Mouse (Mus musculus): ENCODE data around the gene Slc25a3. TPM values are rescaled to one million over a fixed set of nuclear protein-coding genes. Genes with fewer than 3 reads are reported as not detected.

Slc25a3 gene
- polyA plus RNA-seq, 1 experiment from 2014 or later = 193 TPM

DNA sequence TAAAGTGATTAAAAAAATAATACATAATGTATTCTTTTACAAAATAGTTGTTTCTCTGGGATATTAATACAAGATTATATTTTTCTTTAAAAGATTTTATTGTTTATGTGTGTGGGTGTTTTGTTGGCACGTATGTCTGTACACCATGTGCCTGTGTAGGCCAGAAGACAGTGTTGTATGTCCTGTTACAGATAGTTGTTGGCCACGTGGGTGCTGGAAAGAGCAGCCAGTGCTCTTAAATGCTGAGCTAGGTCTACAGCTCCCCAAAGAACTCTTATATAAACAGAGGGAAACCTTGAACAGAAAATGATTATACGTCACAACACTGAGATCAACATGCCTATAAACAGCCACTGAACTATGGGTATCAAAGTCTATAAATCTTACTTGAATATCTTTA, 40.6 kb upstream of the Slc25a3 start:
- no peak for ATAC-seq (ENCODE audit: insufficient read depth)
- Histone ChIP-seq H3K9me3 (replicated peaks) (no peaks in the 10 kb centered on the region), H3K4me3 (replicated peaks) (no peak overlapping the region), H3K27ac (replicated peaks) (no peak overlapping the region), H3K9ac (no peak overlapping the region), H3K4me1 (replicated peaks) (peaks cover 55% of the 10 kb centered on the region), H3K4me2 (no peak overlapping the region), H3K36me3 (replicated peaks) (peaks cover 90% of the 10 kb centered on the region), H3K27me3 (no peaks in the 10 kb centered on the region)
- 81% methylated on average over 3 of the region's 3 CpGs for WGBS (ENCODE audit: insufficient replicate concordance)

DNA sequence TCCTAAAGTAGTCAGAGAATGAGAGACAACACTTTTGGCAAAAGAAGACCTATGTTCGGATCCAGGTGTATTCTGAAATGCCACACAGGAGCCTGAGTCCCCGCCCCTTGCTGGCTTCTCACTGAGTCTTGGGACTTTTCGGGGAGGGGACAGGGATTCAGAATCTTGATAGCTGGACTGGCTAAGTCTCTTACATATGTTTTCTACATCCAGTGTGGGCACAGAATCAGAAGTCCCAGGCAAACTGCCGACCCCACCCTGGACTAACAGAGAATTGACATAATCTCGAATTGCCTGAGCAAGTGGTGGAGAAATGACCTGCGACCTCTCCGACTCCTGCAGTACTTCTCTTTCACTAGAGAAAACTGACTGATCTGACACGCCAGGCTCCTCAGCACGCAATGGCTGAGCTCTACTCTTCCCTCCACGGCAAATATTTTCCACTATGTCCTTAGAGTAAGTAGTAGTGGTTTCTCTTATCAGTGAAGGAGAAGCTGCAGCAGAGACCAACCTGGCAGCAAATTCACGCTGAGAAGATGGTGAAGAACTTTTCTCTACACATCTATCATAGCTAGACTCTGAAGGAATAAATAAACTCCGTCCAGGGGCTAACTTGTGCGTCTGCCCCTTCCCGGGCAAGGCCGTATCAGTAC, 38.8 kb upstream of the Slc25a3 start:
- Histone ChIP-seq H3K4me3 (replicated peaks) (no peak overlapping the region), H3K27me3 (no peaks in the 10 kb centered on the region), H3K27ac (replicated peaks) (no peak overlapping the region), H3K9ac (no peak overlapping the region), H3K9me3 (replicated peaks) (no peaks in the 10 kb centered on the region), H3K36me3 (replicated peaks) (peaks cover 96% of the 10 kb centered on the region), H3K4me1 (replicated peaks) (peaks cover 37% of the 10 kb centered on the region), H3K4me2 (no peak overlapping the region)
- ATAC-seq (ENCODE audit: insufficient read depth) = no peak
- 77% methylated on average over 15 of the region's 15 CpGs for WGBS (ENCODE audit: insufficient replicate concordance)

DNA sequence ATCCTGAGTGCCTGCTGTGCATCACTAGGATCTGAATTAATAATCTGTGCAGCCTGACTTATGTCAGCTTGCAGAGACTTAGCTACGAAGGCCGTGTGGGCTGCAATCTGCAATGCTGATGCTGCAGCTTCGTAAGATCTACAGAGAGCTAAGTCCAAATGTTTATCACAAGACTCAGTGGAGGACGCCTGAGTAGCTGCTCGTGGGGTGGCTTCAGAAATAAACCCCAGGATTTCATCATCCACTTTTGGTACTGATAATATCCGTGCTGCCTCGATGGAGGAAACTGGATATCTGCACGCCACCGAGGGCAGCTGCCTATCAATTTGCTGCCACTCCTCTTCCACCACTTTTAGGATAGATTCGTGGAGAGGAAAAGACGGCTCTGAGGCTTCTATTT, 38.2 kb upstream of the Slc25a3 start:
- no peaks in the 10 kb centered on the region for H3K27me3 ChIP-seq
- H3K4me3 ChIP-seq (replicated peaks) = no peak overlapping the region
- H3K36me3 ChIP-seq (replicated peaks) = peaks cover 96% of the 10 kb centered on the region
- no peaks in the 10 kb centered on the region for H3K9me3 ChIP-seq (replicated peaks)
- no peak overlapping the region for H3K27ac ChIP-seq (replicated peaks)
- no peak overlapping the region for H3K4me2 ChIP-seq
- no peak overlapping the region for H3K9ac ChIP-seq
- 38% methylated on average over 11 of the region's 11 CpGs for WGBS (ENCODE audit: insufficient replicate concordance)
- ATAC-seq (ENCODE audit: insufficient read depth) = peak; percentile 47; the same call in 1 of the 2 replicates
- H3K4me1 ChIP-seq (replicated peaks) = peaks cover 31% of the 10 kb centered on the region

DNA sequence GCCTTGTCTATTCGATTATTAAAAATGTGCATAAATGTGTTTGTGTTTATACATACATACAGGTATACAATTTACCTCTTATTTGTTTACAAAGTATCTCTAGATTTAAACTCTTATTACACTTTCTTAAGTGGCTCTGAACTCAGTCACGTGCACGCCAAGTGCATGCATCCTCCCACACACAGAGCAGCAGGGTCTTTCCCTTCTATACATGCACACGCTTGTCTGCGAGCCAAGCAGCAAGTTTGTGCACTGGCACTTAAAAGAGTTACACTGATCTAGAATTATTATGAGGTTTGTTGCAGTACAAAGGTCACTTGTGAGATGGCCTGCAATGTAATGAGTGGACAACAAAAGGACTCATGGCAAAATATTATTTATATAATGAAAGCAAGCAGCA, 37.1 kb upstream of the Slc25a3 start:
- Histone ChIP-seq H3K36me3 (replicated peaks) (peaks cover 96% of the 10 kb centered on the region), H3K27me3 (no peaks in the 10 kb centered on the region), H3K27ac (replicated peaks) (no peak overlapping the region), H3K4me2 (no peak overlapping the region), H3K9ac (no peak overlapping the region), H3K9me3 (replicated peaks) (no peaks in the 10 kb centered on the region), H3K4me3 (replicated peaks) (no peak overlapping the region), H3K4me1 (replicated peaks) (peaks cover 20% of the 10 kb centered on the region)
- no peak for ATAC-seq (ENCODE audit: insufficient read depth)
- WGBS (ENCODE audit: insufficient replicate concordance) = 93% methylated on average over 5 of the region's 5 CpGs

DNA sequence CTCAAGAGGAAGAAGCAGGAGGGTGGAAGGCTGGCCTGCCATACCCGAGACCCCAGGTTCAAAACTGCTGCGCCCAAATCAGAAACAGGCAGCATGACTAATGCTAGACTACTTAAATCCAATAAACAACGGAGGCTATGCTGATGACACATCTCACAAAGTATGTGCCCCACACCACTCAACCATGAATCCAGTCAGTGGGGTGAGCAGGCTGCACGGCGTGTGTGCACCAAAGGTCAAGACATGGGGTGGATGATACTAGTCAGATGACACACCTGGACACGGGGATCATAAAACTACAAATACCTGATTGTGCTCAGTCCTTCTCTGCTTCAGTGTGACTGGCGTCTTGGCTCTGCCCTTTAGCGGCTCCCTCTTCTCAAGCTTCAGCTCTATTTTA, 34.6 kb upstream of the Slc25a3 start:
- H3K27me3 ChIP-seq = no peaks in the 10 kb centered on the region
- H3K27ac ChIP-seq (replicated peaks) = no peak overlapping the region
- no peaks in the 10 kb centered on the region for H3K9me3 ChIP-seq (replicated peaks)
- ATAC-seq (ENCODE audit: insufficient read depth) = no peak
- peaks cover 17% of the 10 kb centered on the region for H3K4me1 ChIP-seq (replicated peaks)
- no peak overlapping the region for H3K9ac ChIP-seq
- H3K4me3 ChIP-seq (replicated peaks) = no peak overlapping the region
- peaks cover 100% of the 10 kb centered on the region for H3K36me3 ChIP-seq (replicated peaks)
- WGBS (ENCODE audit: insufficient replicate concordance) = 89% methylated on average over 8 of the region's 8 CpGs
- no peak overlapping the region for H3K4me2 ChIP-seq

DNA sequence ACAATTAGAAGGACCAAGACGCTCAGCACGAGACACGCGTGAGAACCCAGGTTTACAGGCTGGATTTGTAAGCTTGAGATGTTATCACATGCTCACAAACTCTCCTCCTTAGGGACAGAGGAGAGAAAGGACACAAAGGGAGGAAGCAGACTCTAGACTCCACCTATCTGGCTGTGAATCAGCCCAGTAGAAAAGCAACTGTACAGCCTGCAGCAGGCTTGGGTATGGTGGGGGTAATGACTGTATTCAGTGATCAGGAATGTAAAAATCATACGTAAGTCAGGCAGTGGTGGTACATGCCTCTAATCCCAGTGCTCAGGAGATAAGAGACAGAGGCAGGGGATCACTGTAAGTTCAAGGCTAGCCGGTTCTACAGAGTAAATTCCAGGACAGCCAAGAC, 32.5 kb upstream of the Slc25a3 start:
- no peak for ATAC-seq (ENCODE audit: insufficient read depth)
- Histone ChIP-seq H3K4me2 (no peak overlapping the region), H3K27ac (replicated peaks) (no peak overlapping the region), H3K4me3 (replicated peaks) (no peak overlapping the region), H3K27me3 (no peaks in the 10 kb centered on the region), H3K4me1 (replicated peaks) (no peaks in the 10 kb centered on the region; the same call in 1 of the 2 replicates), H3K36me3 (replicated peaks) (peaks cover 98% of the 10 kb centered on the region), H3K9me3 (replicated peaks) (no peaks in the 10 kb centered on the region), H3K9ac (no peak overlapping the region)
- 88% methylated on average over 6 of the region's 6 CpGs for WGBS (ENCODE audit: insufficient replicate concordance)

DNA sequence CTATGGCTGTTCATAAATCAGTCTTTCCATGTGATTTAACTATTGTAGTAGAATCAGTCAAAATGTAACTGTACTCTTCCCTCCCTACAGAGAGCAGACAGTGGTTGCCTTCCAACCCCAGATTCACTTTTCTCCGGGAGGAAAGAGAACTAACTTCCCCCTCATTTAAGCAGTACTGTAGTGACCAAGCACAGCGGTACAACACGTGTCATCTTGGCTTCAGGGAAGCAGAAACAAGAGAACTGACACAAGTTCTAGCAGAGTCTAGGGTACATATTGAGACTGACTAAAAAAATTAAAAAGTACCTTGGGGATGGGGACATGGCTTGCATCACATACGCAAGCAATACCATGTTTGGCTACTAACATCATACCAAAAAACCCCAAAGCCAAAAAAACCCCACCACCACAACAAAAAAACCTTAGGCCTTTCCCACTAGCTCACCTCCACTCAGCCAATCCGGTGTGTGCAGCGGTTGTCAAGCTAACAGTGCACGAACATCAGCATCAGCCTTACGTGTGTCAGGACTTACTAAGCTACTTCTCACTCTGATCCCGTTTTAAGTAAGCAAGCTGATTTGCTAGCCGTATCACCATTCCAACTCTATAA, 30.1 kb upstream of the Slc25a3 start:
- H3K36me3 ChIP-seq (replicated peaks) = peaks cover 98% of the 10 kb centered on the region
- no peak overlapping the region for H3K9ac ChIP-seq
- 88% methylated on average over 10 of the region's 10 CpGs for WGBS (ENCODE audit: insufficient replicate concordance)
- H3K4me1 ChIP-seq (replicated peaks) = no peaks in the 10 kb centered on the region
- H3K27me3 ChIP-seq = no peaks in the 10 kb centered on the region
- no peak overlapping the region for H3K4me2 ChIP-seq
- H3K9me3 ChIP-seq (replicated peaks) = no peaks in the 10 kb centered on the region
- no peak for ATAC-seq (ENCODE audit: insufficient read depth)
- H3K27ac ChIP-seq (replicated peaks) = no peak overlapping the region
- H3K4me3 ChIP-seq (replicated peaks) = no peak overlapping the region

DNA sequence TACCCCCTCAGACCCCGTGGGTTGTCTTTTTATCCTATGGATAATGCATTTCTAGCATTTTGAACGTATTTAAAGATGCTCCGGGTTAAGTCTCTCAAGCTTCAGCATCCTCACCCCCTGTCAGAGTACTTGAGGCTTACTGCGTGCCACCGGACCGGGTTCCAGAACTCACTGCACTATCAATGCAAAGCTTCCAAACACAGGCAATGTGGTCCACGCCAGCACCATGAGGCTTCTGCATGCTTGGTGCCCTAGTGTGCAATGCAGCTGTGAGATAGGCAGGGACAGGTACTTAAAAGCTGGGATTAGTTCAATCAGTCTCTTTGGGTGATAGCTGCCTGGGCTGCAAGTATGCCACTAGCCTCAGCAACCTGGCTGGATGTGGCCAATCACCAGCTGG, 21.6 kb upstream of the Slc25a3 start:
- 94% methylated on average over 7 of the region's 7 CpGs for WGBS (ENCODE audit: insufficient replicate concordance)
- no peak for ATAC-seq (ENCODE audit: insufficient read depth)

DNA sequence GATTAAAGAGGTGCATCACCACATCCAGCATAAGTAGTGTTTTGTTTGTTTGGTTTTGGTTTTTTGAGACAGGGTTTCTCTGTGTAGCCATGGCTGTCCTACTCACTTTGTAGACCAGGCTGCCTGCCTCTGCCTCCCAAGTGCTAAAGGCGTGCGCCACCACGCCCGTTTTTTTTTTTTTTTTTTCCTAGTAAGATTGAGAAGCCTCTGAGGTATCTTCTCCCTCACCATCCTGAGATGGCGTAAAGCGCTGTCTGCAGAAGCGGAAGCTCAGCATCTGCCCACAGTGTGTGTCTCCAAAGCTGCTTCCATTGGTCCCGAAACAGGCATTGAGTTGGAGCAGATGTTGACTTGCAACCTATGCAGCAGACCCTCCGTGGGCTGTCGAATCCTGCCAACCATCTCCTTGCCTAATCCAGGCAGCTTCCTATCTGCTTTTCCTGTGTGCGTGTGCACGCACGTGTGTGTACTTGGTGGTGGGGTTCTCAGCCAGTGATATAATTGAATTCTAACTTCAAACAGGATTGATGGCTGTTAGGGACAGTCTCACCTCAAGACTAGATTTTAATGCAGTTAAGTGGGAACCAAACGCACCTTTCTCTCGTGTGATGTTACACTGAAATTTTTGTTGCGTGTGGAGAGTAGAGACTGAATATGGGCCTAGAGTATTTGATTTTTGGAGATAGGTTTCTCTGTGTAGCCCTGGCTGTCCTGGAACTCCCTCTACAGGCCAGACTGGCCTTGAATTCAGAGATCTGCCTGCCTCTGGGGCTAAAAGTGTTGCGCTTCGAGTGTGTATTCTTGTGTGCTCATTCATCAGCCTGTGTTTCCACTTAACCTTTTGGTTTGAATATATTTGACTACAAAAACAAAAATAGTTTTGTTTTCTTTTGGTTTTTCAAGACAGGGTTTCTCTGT, 19.7 kb upstream of the Slc25a3 start:
- Histone ChIP-seq H3K36me3 (replicated peaks) (peaks cover 38% of the 10 kb centered on the region), H3K9me3 (replicated peaks) (no peaks in the 10 kb centered on the region), H3K4me1 (replicated peaks) (peaks cover 13% of the 10 kb centered on the region), H3K4me3 (replicated peaks) (no peak overlapping the region), H3K27me3 (no peaks in the 10 kb centered on the region), H3K27ac (replicated peaks) (no peak overlapping the region), H3K4me2 (no peak overlapping the region), H3K9ac (no peak overlapping the region)
- WGBS (ENCODE audit: insufficient replicate concordance) = 50% methylated on average over 18 of the region's 18 CpGs
- ATAC-seq (ENCODE audit: insufficient read depth) = no peak

More for the DNA sequence above, 21.6 kb upstream of the Slc25a3 start:
- Histone ChIP-seq H3K27ac (replicated peaks) (no peak overlapping the region), H3K27me3 (no peaks in the 10 kb centered on the region), H3K4me3 (replicated peaks) (no peak overlapping the region), H3K4me1 (replicated peaks) (peaks cover 3% of the 10 kb centered on the region; the same call in 1 of the 2 replicates), H3K9ac (no peak overlapping the region), H3K9me3 (replicated peaks) (no peaks in the 10 kb centered on the region), H3K36me3 (replicated peaks) (peaks cover 57% of the 10 kb centered on the region), H3K4me2 (no peak overlapping the region)

DNA sequence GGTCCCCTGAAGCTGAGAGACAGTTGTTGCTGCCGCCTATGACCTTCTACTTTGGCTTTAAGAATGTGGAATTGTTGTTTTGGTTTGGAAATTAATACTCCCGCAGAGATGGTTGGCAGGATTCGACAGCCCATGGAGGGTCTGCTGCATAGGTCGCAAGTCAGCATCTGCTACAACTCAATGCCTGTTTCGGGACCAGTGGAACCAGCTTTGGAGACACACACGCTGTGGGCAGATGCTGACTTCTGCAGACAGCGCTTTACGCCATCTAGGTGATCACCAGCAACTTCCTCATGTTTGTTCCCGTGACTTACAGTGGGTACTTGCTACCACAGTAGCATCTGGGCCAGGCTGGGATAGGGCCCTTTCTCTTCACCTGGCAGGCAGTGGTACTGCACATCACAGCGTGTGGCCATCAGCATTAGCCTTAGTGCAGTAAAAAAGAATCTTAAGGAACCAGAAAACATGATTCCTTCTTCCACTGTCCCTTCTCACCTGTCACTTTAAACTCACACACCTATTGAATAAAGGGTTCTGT, 18.9 kb upstream of the Slc25a3 start:
- no peak; the same call in 1 of the 2 replicates for ATAC-seq (ENCODE audit: insufficient read depth)
- H3K27ac ChIP-seq (replicated peaks) = no peak overlapping the region
- H3K4me3 ChIP-seq (replicated peaks) = no peak overlapping the region
- H3K36me3 ChIP-seq (replicated peaks) = peaks cover 33% of the 10 kb centered on the region
- no peaks in the 10 kb centered on the region for H3K9me3 ChIP-seq (replicated peaks)
- H3K4me2 ChIP-seq = no peak overlapping the region
- no peak overlapping the region for H3K9ac ChIP-seq
- peaks cover 17% of the 10 kb centered on the region for H3K4me1 ChIP-seq (replicated peaks)
- H3K27me3 ChIP-seq = no peaks in the 10 kb centered on the region
- 70% methylated on average over 10 of the region's 10 CpGs for WGBS (ENCODE audit: insufficient replicate concordance)

DNA sequence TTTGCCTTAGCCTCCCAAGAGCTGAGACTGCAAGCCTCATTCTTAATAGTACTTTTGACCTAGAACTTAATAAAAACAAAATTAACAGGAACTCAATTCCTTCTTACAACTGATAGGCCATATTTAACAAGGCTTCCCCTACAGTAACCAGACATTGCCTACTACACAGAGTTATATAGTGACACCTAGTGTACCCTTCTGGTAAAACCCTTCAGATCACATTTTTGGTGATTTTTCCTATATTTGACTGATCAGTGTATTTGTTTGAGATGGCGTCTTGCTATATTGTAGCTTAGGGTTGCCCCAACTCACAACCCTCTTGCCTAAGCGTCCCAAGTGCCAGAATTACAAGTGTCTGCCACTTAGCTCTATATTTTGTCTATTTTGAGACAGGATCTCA, 17.7 kb upstream of the Slc25a3 start:
- Histone ChIP-seq H3K27me3 (no peaks in the 10 kb centered on the region), H3K9me3 (replicated peaks) (no peaks in the 10 kb centered on the region), H3K9ac (no peak overlapping the region), H3K36me3 (replicated peaks) (peaks cover 23% of the 10 kb centered on the region), H3K4me1 (replicated peaks) (peaks cover 17% of the 10 kb centered on the region), H3K4me2 (no peak overlapping the region), H3K27ac (replicated peaks) (no peak overlapping the region), H3K4me3 (replicated peaks) (no peak overlapping the region)
- 17% methylated on average over 2 of the region's 2 CpGs for WGBS (ENCODE audit: insufficient replicate concordance)
- 0 out of 2 replicates have a peak, but pooled peaks have one; percentile 14 for ATAC-seq (ENCODE audit: insufficient read depth)

Data from liver, embryonic 15.5 days (tissue).